Mouse (Mus musculus) lung, adult 2 months (tissue): ENCODE measurements around the gene Spsb4.

Experiments used
- CTCF ChIP-seq: fragments of 200-500 bp; IDR thresholded peaks from 2 replicates; pipeline ENCODE4 v1.5.1; 2011; ENCODE audit warnings: mild to moderate bottlenecking, low read length, control low read depth; ENCODE audit not compliant: insufficient read depth
- POLR2A ChIP-seq: fragments of 200-500 bp; IDR thresholded peaks from 2 replicates; pipeline ENCODE4 v1.6.1; 2011; ENCODE audit warnings: low read depth, mild to moderate bottlenecking, control low read depth, low read length, borderline replicate concordance; ENCODE audit errors: extremely low read depth

DNA sequence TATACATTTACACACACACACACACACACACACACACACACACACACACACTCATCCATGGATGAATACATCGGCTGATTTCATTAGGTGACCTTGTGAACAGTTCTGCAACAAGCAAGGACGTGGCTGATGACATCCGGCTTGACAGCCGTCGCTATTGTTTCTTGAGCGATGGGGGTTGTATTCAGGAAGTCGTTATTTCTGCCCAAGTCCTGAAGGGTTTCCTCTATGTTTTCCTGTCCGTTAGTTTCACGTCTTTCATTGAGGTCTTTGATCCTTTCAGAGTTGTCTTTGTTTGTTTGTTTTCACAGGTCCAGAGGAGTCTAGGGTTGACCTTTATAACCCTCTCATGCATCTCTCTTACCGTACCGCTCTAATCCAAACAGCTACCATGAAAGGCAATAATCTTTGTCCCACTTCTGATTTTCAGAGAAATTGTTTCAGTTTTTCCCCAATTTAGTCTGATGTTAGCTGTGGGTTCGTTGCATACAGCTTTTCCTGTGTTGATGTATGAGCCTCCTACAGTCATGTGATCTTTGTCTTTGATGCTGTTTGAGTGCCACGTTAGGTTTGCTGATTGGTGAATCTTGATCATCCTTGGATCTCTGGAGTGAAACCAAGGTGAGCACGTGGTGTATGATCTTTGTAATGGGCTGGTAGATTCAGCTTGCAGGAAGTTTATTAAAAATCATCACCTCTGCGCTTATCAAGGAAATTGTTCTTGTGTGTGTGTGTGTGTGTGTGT is 82.9 kb downstream of the Spsb4 start:
- TF ChIP-seq CTCF = no peak
- TF ChIP-seq POLR2A = no peak
